Mouse (Mus musculus): ENCODE results near the gene Lin7a. TPM values are rescaled to one million over a fixed set of nuclear protein-coding genes. Genes with fewer than 3 reads are reported as not detected.

Lin7a gene
- polyA plus RNA-seq, 1 experiment: not detected

DNA sequence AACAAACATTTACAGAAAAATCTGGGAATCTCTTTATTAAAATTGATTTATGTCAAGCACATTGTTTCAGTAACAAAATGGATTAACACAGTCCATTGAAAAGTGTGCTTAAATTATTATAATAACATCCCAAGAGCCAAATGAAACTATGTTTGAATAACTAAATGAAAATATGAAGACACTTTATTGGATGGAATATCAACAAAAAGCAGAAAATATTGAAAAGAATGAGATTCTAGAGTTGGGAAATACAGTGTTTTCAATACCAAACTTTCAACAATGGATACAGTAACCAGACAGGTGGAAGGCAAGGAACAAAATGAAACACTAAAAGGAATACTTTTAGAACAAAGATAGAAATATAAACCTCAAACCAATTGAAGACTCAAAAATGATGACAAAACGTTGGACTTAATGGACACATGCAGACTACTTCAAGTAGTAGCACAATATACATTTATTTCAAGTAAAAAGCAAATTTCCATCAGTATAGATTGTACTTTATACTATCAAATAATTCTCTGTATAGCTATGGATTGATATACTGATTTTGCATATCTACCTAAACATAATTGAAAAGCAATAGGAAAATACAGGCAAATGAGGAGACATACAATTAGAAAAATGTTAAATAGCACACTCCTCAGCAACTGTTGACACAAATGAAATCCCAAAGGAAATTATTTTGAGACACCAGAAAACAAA is 28.6 kb upstream of the Lin7a start:
- Histone ChIP-seq H3K9me3 (no peaks in the 10 kb centered on the region), H3K36me3 (replicated peaks; ENCODE audit: low read length) (no peaks in the 10 kb centered on the region), H3K4me3 (replicated peaks) (no peak overlapping the region), H3K4me1 (no peaks in the 10 kb centered on the region), H3K27me3 (replicated peaks) (no peaks in the 10 kb centered on the region)
- TF ChIP-seq GATA1 (IDR thresholded peaks at IDR 0.05; ENCODE audit: borderline replicate concordance, low read length) (no peak), FLI1 (IDR thresholded peaks at IDR 0.05; ENCODE audit: low read length) (no peak)

DNA sequence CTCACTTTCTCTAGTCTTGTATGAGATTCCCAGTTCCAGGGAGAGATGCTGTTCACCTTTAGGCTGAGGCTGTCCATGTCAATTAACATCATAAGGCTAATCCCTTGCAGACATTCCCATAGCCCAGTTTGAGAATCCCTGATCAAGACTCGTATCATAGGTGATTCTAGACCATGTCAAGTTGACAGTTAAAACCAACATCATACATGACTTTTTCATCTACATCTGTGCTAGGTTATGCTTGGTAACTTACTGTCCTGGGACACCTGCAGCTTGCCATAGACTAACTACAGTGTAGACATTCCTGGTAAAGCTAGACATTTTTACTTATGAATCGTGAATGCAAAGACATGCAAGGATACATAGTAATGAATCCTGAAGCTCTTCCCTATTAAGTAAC is 27.3 kb upstream of the Lin7a start:
- Histone ChIP-seq H3K36me3 (replicated peaks; ENCODE audit: low read length) (no peaks in the 10 kb centered on the region), H3K4me3 (replicated peaks) (no peak overlapping the region), H3K4me1 (no peaks in the 10 kb centered on the region), H3K27me3 (replicated peaks) (no peaks in the 10 kb centered on the region), H3K9me3 (no peaks in the 10 kb centered on the region)
- TF ChIP-seq FLI1 (IDR thresholded peaks at IDR 0.05; ENCODE audit: low read length) (no peak), GATA1 (IDR thresholded peaks at IDR 0.05; ENCODE audit: borderline replicate concordance, low read length) (no peak)

DNA sequence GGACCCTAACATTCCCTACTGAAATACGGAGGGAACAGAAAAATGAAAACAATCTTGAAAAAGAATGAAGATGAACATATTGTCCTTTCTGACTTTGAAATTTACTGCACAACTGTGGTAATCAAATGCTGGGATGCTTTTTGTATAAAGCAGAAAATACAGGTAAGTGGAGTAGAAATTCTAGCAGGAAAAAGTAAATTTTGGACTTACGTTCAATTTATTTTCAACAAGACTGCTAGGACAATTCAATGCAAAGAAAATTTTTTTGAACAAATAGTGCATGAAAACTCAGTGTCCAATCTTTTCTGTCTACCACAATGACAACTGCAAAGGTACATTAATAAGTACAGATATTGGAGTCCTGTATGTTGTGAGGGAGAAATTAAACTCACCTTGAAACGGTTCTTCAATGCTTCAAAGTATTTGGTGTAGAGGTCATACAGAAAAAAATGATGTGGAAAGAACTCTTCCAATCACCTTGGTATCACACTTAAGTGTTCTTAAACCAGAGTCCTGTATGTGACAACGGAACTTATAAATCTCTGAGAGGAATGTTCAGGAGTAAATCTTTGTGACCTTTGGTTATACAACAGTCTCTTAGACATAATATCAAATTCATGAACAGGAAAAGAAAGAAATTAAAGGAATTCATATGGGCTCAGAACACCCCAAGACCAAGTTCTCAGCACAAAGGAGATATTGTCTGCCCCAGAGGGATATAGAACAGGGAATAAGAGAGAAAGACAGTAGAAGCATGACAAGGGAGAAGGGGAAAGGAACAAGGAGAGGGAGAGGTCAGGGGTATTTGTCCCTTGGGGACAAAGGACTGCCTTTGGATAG is 26.6 kb upstream of the Lin7a start:
- H3K9me3 ChIP-seq: no peaks in the 10 kb centered on the region
- no peaks in the 10 kb centered on the region for H3K4me1 ChIP-seq
- no peaks in the 10 kb centered on the region for H3K27me3 ChIP-seq (replicated peaks)
- no peak overlapping the region for H3K4me3 ChIP-seq (replicated peaks)
- H3K36me3 ChIP-seq (replicated peaks; ENCODE audit: low read length): no peaks in the 10 kb centered on the region
- TF ChIP-seq FLI1 (IDR thresholded peaks at IDR 0.05; ENCODE audit: low read length): no peak

DNA sequence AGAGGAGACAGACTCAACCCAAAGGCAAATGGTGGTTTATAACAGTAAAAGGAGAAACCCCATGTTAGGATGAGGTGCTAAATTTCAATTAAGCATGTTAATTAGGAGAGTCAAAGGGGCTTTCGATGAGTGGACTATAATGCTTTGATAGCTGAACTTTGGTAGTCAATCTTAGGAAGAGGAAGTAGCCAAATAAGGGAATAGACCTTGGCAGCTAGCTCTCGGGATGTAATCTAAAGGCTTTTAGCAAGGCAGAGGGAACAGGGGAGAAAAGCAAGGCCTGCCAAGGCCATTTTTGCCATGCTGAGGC is 26.0 kb upstream of the Lin7a start:
- no peak overlapping the region for H3K4me3 ChIP-seq (replicated peaks)
- H3K36me3 ChIP-seq (replicated peaks; ENCODE audit: low read length): no peaks in the 10 kb centered on the region
- H3K27me3 ChIP-seq (replicated peaks): no peaks in the 10 kb centered on the region
- no peaks in the 10 kb centered on the region for H3K4me1 ChIP-seq
- no peaks in the 10 kb centered on the region for H3K9me3 ChIP-seq
- TF ChIP-seq FLI1 (IDR thresholded peaks at IDR 0.05; ENCODE audit: low read length) (no peak), GATA1 (IDR thresholded peaks at IDR 0.05; ENCODE audit: borderline replicate concordance, low read length) (no peak)

DNA sequence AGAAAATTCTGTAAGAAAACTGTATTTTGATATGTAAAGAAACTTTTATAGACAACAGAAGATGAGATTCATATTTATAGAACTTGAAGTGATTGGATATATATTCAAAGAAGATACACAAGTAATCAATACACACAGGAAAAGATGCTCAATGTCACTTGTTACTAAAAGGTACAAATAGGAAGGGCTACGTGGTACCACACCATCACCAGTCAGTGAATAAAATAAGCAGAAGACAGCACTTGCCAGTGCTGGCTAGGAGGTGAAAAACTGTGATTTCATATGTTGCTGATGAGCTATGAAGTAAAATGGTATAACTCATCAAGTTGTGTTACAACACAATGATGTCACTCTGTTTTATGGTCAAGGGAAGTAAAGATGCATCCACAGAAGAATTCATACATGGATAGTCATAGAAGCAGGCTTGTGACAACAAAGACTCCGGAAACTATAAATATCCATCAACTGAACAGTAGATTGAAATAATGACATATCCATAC is 25.5 kb upstream of the Lin7a start:
- Histone ChIP-seq H3K9me3 (no peaks in the 10 kb centered on the region), H3K27me3 (replicated peaks) (no peaks in the 10 kb centered on the region), H3K4me3 (replicated peaks) (no peak overlapping the region), H3K4me1 (no peaks in the 10 kb centered on the region), H3K36me3 (replicated peaks; ENCODE audit: low read length) (no peaks in the 10 kb centered on the region)
- TF ChIP-seq GATA1 (IDR thresholded peaks at IDR 0.05; ENCODE audit: borderline replicate concordance, low read length): no peak
- TF ChIP-seq FLI1 (IDR thresholded peaks at IDR 0.05; ENCODE audit: low read length): no peak

DNA sequence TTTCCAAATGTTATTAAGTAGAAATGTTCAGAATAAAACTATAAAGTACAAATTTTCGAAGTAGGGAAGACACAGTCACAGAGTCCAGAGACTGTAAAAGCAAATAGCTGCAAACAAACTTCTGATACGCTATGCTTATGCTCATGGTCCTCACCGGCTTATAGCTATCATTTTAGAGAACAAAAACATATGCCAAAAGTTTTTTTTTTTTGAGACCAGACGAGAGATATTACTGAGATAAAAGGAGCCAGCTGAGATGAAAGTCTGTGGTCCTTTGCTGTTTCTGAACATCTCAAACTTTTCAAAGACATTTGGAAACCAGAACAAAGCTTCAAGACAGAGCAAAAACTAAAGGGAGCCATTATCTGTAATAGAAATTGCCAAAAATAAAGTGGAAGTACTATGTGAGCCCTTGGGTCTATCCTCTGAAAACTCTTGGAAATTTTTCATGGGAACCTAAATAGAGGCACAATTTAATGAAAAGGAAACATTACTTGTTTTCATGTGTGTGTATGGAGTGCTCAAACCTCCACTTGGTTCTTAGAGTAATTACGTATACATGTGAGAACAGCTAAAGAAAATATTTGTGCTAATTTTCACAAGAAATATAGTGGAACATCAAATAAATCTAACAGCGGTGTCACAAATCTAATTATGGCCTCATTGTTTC is 24.4 kb upstream of the Lin7a start:
- Histone ChIP-seq H3K4me3 (replicated peaks) (no peak overlapping the region), H3K36me3 (replicated peaks; ENCODE audit: low read length) (no peaks in the 10 kb centered on the region), H3K27me3 (replicated peaks) (no peaks in the 10 kb centered on the region), H3K4me1 (no peaks in the 10 kb centered on the region), H3K9me3 (no peaks in the 10 kb centered on the region)
- TF ChIP-seq FLI1 (IDR thresholded peaks at IDR 0.05; ENCODE audit: low read length) (no peak), GATA1 (IDR thresholded peaks at IDR 0.05; ENCODE audit: borderline replicate concordance, low read length) (no peak)

DNA sequence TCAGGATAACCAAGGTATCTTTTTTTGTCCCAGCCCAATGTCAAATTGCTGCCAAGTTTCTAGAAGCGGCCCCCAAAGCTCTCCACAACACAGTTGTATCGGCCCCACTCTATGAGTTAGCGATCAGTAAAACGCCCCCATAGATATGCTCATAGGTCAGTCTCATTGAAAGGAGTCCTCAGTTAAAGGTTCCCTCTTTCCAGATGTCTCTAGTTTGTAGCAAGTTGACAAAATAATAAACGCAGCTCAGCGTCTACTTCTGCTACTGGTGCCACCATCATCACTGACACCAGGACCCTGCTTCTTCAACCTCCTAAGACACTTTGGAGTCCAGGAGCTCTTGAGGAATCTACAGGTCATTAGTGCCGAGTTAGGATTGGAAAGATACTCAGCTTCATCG is 23.0 kb upstream of the Lin7a start:
- no peaks in the 10 kb centered on the region for H3K27me3 ChIP-seq (replicated peaks)
- TF ChIP-seq FLI1 (IDR thresholded peaks at IDR 0.05; ENCODE audit: low read length): no peak
- no peak for TF ChIP-seq GATA1 (IDR thresholded peaks at IDR 0.05; ENCODE audit: borderline replicate concordance, low read length)
- H3K4me3 ChIP-seq (replicated peaks): no peak overlapping the region
- no peaks in the 10 kb centered on the region for H3K4me1 ChIP-seq
- no peaks in the 10 kb centered on the region for H3K36me3 ChIP-seq (replicated peaks; ENCODE audit: low read length)
- H3K9me3 ChIP-seq: no peaks in the 10 kb centered on the region

DNA sequence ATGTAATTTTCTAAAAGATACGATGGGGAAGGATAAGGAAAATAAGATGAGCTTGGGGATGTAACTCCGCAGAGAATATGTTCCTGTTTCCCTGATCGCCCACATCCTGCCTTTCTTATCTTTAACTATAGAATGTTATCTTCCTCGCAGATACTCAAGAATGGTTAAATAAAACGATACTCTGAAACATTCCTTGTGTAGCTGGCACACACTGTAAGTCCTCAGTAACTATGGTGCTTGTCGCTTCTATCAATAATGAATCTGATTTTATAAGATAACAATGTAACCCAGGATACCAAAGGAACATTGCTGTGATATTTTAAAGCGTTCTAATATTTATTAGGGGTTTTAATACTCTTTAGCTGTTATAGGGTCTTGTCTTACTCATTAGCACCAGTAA is 22.4 kb upstream of the Lin7a start:
- H3K4me3 ChIP-seq (replicated peaks): no peak overlapping the region
- no peaks in the 10 kb centered on the region for H3K4me1 ChIP-seq
- H3K9me3 ChIP-seq: no peaks in the 10 kb centered on the region
- H3K36me3 ChIP-seq (replicated peaks; ENCODE audit: low read length): no peaks in the 10 kb centered on the region
- no peaks in the 10 kb centered on the region for H3K27me3 ChIP-seq (replicated peaks)
- TF ChIP-seq GATA1 (IDR thresholded peaks at IDR 0.05; ENCODE audit: borderline replicate concordance, low read length) (no peak), FLI1 (IDR thresholded peaks at IDR 0.05; ENCODE audit: low read length) (no peak)

DNA sequence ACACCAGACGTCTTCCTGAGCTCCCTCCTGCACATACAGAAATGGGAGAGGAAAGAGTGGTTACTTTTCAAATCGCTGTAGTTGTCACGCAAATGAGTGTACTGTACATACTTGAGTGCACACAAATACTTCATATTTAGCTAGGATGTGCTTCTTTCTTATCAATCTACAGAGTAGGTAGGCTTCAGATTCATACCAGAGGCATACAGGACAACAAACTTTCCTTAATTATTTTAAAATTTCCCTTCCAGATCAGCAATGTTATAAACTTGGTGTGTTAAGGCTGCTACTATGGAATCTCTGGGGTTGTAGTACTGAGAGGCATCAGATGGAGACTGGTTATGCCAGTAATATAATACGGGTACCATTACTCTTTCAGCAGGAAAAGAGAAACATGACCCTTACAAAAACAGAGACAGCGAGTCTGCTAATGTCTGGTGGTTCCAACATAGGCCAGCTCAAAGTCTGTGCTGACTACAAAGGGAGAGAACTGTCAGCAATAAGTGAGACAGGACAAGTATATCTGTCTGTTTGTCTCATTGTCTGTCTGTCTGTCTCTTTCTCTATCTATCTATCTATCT is 21.8 kb upstream of the Lin7a start:
- H3K4me1 ChIP-seq: no peaks in the 10 kb centered on the region
- TF ChIP-seq FLI1 (IDR thresholded peaks at IDR 0.05; ENCODE audit: low read length) (no peak), GATA1 (IDR thresholded peaks at IDR 0.05; ENCODE audit: borderline replicate concordance, low read length) (no peak)

More for the DNA sequence above, 21.8 kb upstream of the Lin7a start:
- H3K9me3 ChIP-seq: no peaks in the 10 kb centered on the region
- H3K27me3 ChIP-seq (replicated peaks): no peaks in the 10 kb centered on the region
- H3K36me3 ChIP-seq (replicated peaks; ENCODE audit: low read length): no peaks in the 10 kb centered on the region
- no peak overlapping the region for H3K4me3 ChIP-seq (replicated peaks)

All from megakaryocyte, embryonic 14.5 days (primary cell).